In genomic region chr19:37115824-37116223, GRCm38 (mm10) we compare ENCODE assay signal across 21 mouse cellular contexts.
"Had no signal": no experiment of that assay in that cellular context is flagged by ENCODE, and none has a peak within 500 bp of the region (broad histone marks: within the 10 kb centered on the region; RNA-seq: fewer than 3 reads in every experiment).

No protein-coding gene starts in this region.

- H3K9ac ChIP-seq: liver, embryonic 14.5 days; liver, postnatal 0 days; lung, embryonic 14.5 days; midbrain, embryonic 12.5 days; midbrain, embryonic 15.5 days; neural tube, embryonic 12.5 days; neural tube, embryonic 15.5 days had no signal

- H3K4me2 ChIP-seq: liver, embryonic 11.5 days; lung, embryonic 14.5 days; midbrain, embryonic 12.5 days; midbrain, embryonic 15.5 days; neural tube, embryonic 12.5 days; neural tube, embryonic 15.5 days had no signal

- H3K9me3 ChIP-seq: midbrain, embryonic 12.5 days; midbrain, embryonic 15.5 days; neural tube, embryonic 12.5 days; neural tube, embryonic 15.5 days had no signal

- DNase-seq: kidney, postnatal 25 days; layer of hippocampus, adult 9-11 months; liver, postnatal 0 days; lung, embryonic 14.5 days; right cerebral cortex, adult 18-20 months; right cerebral cortex, postnatal 14 days; right cerebral cortex, postnatal 4 days; thymus, adult 2 months; thymus, postnatal 14 days; thymus, postnatal 4 days had no signal

- ATAC-seq: liver, postnatal 0 days; lung, postnatal 0 days; midbrain, embryonic 15.5 days had no signal

- H3K27me3 ChIP-seq: midbrain, embryonic 12.5 days; midbrain, embryonic 15.5 days; neural tube, embryonic 12.5 days; neural tube, embryonic 15.5 days had no signal

- H3K4me1 ChIP-seq: midbrain, embryonic 15.5 days; neural tube, embryonic 12.5 days; neural tube, embryonic 15.5 days had no signal

- H3K27ac ChIP-seq: kidney, postnatal 0 days; layer of hippocampus, adult 2 months; liver, embryonic 14.5 days; macrophage; midbrain, embryonic 12.5 days; midbrain, embryonic 15.5 days; neural tube, embryonic 12.5 days; neural tube, embryonic 15.5 days; stomach, postnatal 0 days had no signal

- H3K36me3 ChIP-seq: midbrain, embryonic 12.5 days; midbrain, embryonic 15.5 days; neural tube, embryonic 12.5 days had no signal

- H3K4me3 ChIP-seq: layer of hippocampus, adult 2 months; midbrain, embryonic 12.5 days; midbrain, embryonic 15.5 days; neural tube, embryonic 12.5 days; neural tube, embryonic 15.5 days had no signal
